Mouse (Mus musculus): ENCODE measurements around the gene Foxe1. TPM values are rescaled to one million over a fixed set of nuclear protein-coding genes. Genes with fewer than 3 reads are reported as not detected.

Gene Foxe1
- total RNA-seq (2023): 0.19 TPM in 1 of 4 replicates, not detected in the others

GRCm38 (mm10) chr4:46343596-46344260 lies at the start of gene Foxe1:
Gene Foxe1 (plus strand): TSS chr4:46343609.

GRCm38 (mm10) chr4:46389013-46389611 lies 45.7 kb downstream of the Foxe1 start, which contains the start of gene Trmo:
Gene Trmo (minus strand): TSS chr4:46389437.

Other genes starting within 250 kb of the Foxe1 start
- gene Ncbp1, start 205.0 kb upstream of the Foxe1 start, total RNA-seq (2023): 44.4 to 48.5 TPM (median 45.9 TPM) in 4 replicates
- gene Tstd2, start 204.9 kb upstream of the Foxe1 start, total RNA-seq (2023): 24.3 to 33.3 TPM (median 30.2 TPM) in 4 replicates
- 18.6 to 23.0 TPM (median 22.2 TPM) in 4 replicates for gene Xpa, start 147.3 kb upstream of the Foxe1 start, total RNA-seq (2023)
- gene Trmo, start 45.8 kb downstream of the Foxe1 start, total RNA-seq (2023): 21.2 to 26.3 TPM (median 24.4 TPM) in 4 replicates
- 1.0 to 1.6 TPM (median 1.4 TPM) in 4 replicates for gene Hemgn, start 69.9 kb downstream of the Foxe1 start, total RNA-seq (2023)
- gene Anp32b, start 107.3 kb downstream of the Foxe1 start, total RNA-seq (2023): 156 to 159 TPM (median 158 TPM) in 4 replicates
- 28.3 to 39.5 TPM (median 37.7 TPM) in 4 replicates for gene Nans, start 145.6 kb downstream of the Foxe1 start, total RNA-seq (2023)
- gene Trim14, start 192.5 kb downstream of the Foxe1 start, total RNA-seq (2023): 59.1 to 65.9 TPM (median 59.9 TPM) in 4 replicates

All from B cell, adult 62 days (primary cell).